Mouse (Mus musculus) cerebellum, adult 11-12 months (tissue): ENCODE results near the gene Gm48552.

Experiments used
- DNase-seq: peaks from one replicate; pipeline ENCODE4 v3.0.0; 2022

Gene Gm48552

DNA sequence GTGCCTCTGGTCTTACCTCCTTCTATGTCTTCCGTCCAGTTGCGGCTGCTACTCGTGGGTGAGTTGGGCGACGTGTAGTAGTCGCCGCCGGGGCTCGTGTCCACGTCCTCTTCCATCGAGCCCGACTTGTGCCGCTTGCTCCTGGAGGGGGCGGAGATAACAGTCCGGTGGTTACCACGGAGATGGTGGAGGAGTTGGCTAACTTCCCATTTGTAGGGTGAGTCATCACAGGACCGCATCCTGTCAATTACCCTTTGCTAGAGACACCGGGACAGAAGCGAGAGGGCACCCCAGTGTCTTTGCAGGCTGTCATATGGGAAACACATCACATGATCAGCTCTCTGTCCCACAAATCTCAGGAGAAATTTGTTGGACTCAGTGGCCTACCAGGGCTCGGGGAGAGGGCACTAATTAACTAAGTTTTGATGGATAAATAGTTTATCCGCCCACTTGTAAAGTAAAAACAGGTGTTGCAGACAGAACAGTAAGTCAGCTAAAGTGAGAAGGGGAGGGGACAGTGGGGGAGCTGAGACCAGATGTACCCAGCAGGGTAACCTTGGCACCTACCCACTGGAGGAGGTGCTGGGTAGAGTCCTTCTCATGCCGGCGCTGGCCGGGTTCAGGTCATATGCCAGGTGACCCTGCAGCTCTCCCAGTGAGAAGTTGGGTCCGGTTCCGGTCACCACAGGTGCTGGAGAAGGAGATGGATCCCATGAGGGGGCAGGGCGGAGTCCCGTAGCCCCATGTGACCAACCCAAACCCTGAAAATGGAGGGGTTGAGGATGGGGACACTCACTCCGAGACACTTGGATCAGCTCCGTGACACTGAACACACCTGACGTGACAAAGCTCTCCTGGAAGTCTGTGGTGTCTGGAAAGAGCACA, 19.0 kb downstream of the Gm48552 start:
- peak; percentile 89 for DNase-seq

DNA sequence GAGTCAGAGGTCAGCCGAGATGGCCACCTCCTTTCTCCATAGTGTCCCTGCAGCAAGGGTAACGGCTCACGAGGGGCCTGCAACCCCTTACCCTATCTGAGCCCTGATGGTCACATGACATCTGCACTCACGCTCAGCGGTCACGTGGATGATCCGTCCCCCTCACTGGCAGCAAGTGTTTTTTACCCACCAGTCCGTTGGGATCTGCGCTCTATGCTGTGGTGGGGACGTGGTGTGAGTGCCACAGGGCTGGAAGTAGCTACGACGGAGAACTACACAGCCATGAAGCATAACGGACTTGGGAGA, 19.6 kb downstream of the Gm48552 start:
- DNase-seq: no peak

DNA sequence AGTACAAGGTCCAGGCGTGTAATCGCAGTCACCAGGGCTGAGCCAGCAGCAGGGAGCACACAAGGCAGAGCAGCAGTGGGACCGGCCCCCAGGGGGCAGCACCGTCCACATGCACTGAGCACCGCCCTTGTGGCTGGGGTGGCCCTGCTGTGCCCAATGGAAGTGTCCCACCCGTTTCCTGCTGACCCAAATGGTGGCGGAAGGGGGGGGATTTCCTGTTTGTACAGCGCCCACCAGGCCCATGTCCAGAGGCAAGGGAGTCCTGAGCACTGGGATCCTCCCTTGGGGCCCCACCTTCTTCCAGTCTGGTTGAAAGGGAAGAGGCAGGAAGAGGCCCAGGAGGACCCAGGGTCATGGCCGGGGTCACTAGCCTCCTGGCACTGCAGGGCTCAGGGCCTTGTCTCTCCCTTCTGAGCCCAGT, 20.1 kb downstream of the Gm48552 start:
- DNase-seq: peak; percentile 78

DNA sequence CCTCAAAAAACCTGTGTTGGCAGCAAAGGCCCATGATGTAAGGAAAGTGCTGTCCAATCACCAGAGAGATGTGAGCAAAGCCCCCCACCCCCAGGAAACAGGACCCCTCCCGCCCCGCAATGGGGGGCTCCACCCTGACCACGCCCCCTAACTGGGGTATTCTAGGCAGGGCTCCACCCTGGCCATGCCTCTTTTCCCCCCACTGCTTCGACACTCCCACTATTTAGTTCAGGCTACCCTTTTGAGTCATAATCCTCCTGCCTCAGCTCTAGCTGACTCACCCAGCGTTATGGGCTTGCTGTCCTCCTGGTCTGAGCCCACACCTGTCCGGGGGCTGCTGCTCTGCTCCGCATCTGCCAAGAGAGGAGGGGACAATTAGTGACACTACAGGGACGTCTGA, 20.5 kb downstream of the Gm48552 start:
- DNase-seq: peak; percentile 65

DNA sequence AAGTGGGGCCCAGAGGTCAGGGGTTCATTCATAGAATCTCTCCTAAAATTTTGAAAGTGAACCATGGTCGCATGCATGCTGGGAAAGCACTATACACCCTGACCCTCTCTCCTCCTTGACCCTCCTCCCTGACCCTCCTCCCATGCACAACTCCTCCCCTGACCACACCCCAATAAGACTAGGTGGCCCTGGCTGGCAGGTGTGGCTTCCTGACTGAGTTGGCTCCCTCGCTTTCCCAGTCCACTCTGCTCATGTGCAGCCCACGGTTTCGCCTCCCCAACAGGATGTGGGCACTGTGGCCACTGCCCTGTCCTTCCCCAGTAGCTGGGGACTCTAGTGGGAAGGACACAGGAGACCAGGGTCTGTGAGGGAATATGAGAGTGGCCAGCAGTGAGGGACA, 21.5 kb downstream of the Gm48552 start:
- DNase-seq: peak; percentile 63

DNA sequence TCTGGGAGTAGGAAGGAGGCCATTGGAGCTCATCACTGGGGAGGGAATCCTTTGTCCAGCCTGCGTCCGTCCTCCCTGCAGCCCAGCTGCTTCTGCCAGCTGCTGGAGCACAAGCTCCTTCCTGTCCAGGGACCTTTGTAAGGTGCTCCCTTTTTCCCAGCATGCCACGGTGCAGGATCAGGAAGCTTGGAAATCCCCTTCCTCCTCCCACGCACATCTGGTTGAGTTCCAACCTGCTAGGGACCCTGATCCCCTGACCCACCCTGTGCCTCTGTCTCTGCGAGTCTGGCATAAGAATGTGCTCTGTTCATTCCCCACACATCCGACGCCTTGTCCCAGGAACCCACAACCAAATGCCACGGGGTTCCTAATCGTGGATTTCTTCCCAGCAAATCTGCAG, 22.2 kb downstream of the Gm48552 start:
- DNase-seq: no peak

DNA sequence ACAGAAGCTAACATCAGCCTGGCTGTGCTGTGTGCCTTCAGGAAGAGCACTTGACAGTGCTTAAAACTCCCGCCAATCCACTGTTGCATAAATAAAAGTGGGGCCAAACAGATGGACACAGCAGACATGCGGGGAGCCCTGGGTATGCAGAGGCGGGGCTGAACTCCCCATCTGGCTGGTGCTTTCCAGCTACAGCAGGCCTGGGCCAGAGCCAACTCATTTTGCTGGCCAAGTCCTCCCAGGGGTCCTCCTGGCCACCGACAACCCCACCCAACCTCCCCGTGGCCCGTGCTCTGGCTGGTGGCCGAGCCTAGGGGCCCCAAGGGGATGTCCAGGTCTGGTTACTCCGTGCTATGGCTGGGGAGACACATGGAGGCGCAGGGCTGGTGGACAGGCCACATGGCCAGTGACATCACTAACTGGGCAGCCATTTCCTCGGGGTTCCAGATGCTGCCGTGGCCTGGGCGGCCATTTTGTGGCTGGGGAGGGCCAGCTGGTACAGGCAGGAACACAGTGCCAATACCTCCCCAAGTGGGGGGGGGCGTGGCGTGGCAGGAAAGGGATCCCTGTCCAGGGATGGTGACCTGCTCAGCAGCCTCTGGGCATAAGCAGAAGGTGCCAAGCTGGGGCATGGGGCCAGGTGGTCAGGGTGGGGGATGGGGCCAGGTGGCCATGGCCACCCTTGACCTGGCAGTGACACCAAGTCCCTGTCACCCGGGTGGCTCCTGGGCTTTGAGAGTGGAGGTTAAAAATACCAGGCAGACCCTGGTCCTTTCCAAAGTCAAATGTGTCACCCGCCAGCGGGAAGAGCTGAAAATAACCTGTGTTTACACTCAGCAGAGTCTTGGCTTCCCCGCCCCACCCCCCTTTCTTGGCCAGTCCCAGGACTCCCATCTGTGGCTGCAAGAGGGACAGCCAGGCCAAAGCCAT, 22.9 kb downstream of the Gm48552 start:
- peak; percentile 93 for DNase-seq

DNA sequence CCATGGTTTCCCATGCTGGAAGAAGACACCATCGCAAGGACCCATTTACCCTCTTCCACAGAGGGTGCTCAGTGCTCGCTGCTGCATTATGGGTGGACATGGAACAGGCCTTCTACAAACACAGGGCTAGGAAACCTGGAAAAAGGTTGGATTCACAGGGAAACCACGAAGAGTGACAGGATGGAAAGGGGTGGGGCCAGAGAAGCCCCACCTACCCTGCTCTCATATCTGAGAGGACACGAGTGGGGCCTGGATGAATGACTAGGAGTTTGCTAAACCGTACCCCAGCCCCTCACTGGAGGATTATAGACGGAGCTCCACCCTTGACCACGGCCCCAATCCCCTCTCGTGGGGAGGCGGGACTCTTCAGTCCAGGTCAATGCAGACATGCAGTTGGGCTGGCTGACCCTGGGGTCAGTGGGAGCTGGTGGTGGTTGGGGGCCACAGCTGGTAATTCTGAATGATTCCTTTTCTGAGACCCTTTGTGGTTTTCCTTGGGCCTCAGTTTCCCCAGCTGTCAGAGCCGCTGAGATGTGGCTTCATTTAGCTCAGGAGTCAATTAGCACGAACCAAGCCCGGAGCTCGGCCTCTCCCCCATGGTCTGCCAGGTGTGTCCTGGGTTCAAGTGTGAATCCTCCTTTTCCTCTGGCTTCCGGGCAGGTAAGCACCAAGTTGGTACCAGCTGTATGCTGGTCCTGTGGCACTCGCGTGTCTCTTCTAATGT, 23.9 kb downstream of the Gm48552 start:
- peak; percentile 75 for DNase-seq

DNA sequence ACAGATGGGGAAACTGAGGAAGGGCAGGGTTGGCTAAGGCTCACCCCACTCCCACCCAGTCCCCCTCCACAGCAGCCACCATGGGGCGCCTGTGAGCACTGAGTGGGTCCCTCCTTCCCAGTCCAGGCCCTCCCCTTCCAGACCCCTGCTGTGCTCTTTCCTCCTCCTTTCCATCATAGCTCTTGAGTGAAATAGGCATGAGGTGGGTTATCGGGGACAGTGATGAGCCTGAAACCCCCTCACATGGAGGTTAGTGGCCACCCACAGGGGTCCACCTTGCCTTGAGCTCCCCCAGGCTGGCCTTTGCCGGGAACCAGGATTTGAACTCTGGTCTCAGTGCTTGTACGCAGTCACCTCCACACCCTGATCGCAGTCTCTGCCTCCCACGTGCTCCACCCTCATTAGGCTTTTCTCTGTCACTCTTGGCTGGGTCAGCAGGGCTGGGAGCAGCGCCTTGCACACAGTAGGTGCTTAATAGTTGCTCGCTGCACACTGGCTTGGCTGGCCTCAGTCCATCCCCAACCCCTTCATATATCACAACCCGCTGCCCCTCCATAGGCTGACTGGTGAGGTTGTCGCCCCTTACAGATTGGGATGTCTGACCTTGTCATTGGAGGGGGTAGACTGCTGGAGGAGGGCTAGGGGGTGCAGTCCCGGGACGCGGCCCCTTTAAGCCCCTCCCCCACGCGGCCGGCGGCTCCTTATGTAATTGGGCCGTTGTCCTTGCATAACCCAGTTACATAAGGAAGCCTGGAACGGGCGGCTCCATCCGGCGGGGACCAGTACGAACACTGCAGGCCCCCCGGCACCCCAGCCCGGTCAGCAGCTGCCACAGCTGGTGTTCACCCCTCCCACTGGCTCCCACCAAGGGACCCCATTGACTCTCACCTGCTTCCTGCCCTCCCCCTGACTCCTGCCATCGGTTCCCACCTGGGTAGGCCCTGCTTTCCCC, 24.8 kb downstream of the Gm48552 start:
- DNase-seq: peak; percentile 90

DNA sequence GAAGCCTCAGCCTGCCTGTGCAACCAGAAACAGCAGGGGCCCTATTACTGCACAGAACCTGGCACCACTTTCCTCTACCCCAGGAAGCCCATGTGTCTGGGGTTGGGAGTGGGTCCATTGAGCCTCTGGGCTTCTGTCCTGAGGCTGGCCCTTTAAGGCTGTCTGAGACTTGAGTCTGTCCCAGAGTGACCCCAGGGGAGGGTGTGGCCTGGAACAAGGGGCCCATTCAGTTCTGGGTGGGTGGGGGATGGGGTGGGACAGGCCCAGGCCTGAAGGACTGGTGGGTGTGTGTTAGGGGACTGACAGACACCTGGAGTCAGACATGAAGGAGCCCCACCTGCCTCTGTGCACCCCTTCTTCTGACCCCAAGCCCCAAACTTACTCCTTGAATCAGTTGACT, 25.9 kb downstream of the Gm48552 start:
- no peak for DNase-seq

DNA sequence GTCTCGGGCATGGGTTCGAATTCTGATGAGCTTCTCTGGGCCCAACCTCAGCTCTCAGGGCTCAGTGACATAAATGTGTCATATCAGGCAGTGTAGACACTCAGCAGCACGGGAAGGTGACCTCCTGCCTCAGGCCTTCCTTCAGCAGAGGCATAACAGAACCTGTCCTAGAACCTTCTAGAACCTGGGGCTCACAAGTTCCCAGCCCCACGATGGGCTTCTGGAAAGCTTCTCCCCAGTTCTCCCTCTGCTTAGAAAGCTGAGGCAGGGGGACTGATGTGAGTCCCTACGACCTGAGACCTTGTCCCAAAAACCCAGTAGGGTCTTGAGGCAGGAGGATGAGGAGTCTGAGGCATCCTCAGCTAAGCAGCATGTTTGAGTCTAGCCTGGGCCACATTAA, 26.3 kb downstream of the Gm48552 start:
- DNase-seq: no peak

DNA sequence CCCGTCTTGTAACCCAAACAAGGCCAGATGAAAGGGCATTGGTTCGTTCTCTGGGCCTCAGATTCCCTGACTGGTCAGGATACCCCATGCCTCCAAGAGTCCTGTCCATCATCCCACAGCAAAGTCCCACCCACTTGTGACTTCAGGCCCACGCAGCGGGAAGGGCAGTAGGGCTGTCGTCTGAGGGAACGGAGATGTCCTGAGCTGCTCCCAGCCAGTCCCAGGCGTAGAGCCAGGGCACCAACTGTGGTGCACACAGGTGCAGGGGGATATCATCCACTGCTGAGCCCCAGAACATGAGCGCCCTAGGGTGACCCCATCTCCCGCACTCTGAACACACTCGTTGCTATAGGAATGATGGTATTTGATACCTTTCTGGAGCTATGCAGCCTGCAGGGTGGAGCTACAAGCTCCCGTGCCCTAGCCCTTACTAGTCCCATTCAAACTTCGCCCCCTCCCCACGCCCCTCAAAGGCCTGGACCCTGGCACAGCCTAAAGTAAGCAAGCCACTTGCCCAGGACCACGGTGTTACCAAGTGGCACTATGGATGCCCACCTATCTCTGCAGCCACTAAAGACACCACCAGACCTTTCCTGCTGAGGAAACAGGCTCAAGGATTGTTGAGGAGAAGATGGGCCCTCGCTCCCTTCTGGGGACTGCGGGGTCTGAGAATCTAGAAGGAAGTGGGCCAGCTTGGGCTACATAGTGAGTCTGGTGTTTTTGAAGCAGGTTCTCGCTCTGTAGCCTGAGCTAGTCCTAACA, 26.9 kb downstream of the Gm48552 start:
- peak; percentile 81 for DNase-seq

DNA sequence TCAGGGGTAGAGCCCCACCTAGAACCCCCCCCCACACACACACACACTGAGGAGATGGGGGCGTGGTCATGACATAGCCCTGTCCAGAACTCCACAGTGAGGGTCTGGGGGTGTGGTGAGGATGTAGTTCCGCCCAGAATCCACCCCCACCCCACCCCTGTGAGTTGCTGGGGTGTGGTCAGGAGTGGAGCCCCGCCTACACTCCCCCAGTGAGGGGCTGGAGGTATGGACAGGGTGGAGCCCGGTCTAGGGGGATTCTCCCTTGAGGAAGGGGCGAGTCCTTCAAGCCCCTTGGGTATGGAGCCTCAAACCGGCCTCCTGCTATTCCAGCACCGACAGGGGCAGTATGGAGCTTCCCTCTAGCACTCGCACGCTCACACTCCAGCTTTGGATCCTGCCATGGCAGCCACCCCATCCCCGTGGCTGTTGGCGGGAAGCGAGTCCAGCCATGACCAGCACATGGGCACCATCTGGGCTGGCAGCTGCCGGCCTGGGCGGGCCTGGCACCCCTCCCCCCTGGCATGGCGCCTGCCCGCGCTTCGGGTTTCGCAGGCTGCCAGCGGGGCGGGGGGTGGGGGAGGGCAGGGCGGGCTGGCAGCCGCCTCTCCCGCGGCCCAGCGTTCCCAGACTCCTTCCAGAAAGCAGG, 27.9 kb downstream of the Gm48552 start:
- peak; percentile 97 for DNase-seq

DNA sequence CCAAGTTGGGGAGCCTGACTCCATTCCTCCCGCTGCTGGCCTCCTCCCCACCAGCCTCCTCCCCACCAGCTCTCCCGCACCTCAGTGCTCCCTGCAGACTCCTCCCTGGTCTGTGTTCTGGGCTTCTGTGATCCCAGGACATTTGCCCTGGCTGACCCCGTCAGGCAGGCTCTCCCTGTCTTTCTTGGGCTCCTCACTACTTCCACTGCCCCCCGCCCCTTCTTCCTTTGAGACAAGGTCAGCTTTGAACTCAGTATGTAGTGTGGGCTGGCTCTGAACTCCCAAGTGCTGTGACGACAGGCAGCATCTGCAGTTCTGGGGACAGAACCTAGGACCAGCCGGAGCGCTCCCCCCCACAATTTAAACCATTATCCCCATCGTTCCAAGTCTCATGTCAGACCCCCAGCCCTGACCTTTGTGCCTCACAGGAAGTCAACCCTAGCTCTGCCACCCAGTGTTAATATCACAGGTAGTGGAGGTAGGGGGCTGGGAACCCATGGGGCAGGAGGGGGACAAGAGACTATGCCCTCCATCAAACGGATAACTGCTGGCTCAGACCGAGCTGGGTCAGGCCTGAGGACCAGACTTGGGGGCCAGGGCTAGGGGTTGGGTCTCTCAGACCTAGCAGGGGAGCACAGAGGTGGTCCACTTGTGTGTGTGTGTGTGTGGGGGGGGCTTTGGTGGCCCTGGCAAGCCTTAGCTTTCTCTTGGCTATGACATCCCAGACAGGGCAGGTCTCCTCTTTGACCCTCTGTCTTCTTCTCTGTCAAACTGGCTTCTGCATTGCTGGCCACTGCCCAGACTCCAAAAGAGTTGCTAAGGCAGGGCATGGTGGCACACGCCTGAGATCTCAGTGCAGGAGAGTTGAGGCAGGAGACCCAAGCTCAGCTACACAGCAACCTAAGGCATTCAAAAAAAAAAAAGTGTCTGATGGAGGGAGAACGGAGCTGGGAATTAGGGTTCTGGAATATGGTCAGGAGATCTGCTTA, 28.7 kb downstream of the Gm48552 start:
- DNase-seq: peak; percentile 73

DNA sequence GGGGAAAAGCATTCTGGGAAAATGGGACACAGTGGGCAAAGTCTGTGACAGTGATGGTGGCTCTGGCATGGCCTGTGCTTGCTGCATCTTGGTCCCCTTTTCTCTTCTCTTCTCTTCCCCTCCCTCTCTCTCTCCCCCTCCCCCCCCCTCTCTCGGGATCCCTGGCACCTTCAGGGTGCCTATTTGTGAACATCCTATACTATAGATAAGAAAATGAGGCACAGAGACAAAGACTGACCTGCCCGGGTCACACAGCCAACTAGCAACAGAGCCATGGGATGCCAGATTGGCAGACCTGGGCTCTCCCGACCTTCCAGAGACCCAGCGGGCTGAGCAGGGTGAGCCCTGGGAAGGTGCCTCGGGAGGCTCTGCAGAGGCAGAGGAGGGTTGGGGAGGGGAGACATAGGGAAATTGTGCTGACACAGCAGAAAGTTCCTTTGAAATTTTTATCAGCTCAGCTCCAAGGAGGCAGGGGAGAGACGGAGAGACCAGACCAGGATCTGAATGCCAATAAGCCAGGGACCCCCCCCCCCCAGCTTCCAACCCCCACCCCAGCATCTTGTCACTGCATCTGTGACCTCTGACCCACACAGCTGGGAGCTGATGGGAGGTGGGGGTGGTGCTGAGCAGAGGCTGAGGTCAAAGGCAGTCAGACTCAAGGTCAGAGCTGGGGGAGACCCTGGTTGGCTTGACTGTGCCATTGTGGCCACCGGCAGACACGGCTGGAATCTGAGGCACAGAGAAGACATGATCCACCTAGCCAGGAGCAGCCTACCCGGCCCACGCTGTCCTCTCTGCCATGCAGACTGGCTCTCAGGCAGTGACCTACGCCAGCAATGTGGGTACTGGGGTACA, 29.6 kb downstream of the Gm48552 start:
- peak; percentile 54 for DNase-seq

DNA sequence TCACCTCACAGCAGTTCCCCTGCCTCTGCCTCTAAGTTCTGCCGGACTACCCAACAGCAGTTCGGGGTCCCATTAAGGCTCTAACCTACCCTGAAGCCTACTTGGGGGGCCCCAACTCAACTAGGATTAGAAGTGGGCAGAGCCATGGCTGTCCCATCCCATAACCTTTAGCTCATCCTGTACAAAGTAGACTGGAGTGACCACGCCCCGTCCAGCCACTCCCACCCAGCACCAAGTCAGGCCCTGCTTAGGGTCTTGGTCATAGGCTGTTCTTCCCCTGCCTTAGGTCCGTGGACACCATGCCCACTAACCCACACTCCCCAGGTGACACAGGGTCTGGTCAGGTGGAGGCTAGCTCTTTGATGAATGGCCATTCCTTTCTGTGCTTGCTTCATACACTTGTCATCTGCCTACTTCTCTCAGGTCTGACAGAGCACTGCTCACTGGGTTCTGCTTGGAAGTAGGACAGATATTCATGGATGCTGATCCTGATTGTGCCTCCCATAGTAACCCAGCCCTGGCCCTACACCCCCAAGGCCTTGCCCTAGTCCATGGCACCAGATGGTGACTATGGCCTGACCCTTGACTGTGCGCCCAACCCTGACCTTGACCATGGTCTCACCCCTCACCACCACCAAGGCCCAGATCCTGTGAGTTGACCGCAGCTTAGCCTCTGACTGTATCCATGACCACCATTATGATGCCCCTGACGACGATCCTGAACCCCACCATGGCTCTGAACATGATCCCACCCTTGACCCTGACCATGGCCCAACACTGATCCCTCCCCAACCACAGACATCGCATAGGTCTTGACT, 30.5 kb downstream of the Gm48552 start:
- peak; percentile 54 for DNase-seq

DNA sequence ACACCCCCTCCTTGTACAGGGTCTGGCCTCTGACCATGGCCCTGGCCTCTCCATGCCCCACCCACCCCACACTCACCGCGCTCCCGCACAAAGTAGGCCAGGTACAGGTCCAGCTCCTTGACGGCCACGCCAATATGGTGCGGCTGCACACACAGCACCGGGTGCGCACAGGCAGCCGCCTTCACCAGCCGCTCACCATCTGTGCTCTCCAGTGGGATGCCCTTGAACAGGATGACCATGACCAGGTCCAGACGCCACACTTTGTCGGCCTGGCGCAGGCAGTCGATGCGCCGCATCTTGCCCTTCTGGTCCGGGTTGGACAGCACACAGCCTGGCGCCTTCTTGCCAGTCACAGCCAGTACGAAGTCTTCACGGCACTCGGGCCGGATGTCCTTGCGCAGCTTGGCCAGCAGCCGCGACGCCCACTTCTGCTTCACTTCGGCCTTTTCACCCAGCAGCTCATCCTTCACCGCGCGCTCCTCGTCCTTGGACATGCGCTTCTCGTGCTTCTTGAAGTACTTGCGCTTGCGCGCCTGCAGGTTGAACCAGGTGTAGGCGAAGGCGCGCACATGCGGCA, 31.5 kb downstream of the Gm48552 start:
- DNase-seq: peak; percentile 80
